Mouse (Mus musculus) megakaryocyte-erythroid progenitor cell, adult 5-6 weeks (primary cell): Measurements from ENCODE around the gene Slc25a16. TPM values are rescaled to one million over a fixed set of nuclear protein-coding genes. Genes with fewer than 3 reads are reported as not detected.

ENCODE experiments used
- ATAC-seq: replicated peaks from 2 replicates; pipeline ENCODE4 v1.8.0; 2016; ENCODE audit warnings: mild to moderate bottlenecking, inconsistent platforms; ENCODE audit not compliant: severe bottlenecking, poor library complexity, low FRiP score, low TSS enrichment
- total RNA-seq, 2 experiments: library from RNA; stranded (forward) in 1 of 2; stranded (reverse) in 1 of 2; fragments of 200-1000, 215-1000 nt in 1 of 2; fragments of >200 nt in 1 of 2; fragmentation: Nextera tagmentation in 1 of 2; gene quantifications; 2 replicates each; pipeline ENCODE4 v1.2.3; 2014 to 2017

Slc25a16 gene
- total RNA-seq, 2 experiments from 2014 or later, result 20.4 to 25.7 TPM

GRCm38 (mm10) chr10:62984495-62984894 lies 64.1 kb downstream of the Slc25a16 start:
- no peak for ATAC-seq

- peak; percentile 58 for ATAC-seq
Observed at GRCm38 (mm10) chr10:62987341-62987740, 66.9 kb downstream of the Slc25a16 start.

GRCm38 (mm10) chr10:62990636-62991035 lies 70.2 kb downstream of the Slc25a16 start:
- ATAC-seq, result no peak

GRCm38 (mm10) chr10:62993991-62994390 lies 73.6 kb downstream of the Slc25a16 start:
- ATAC-seq, result no peak

Other genes starting within 250 kb of the Slc25a16 start
- not detected in 2 replicates for gene Stox1, start 194.5 kb upstream of the Slc25a16 start, total RNA-seq (2014; fragmentation: Nextera tagmentation)
- not detected in 2 replicates for gene Stox1, start 194.5 kb upstream of the Slc25a16 start, total RNA-seq (2017)
- 139 and 161 TPM in 2 replicates for gene Ccar1, start 128.3 kb upstream of the Slc25a16 start, total RNA-seq (2014; fragmentation: Nextera tagmentation)
- 144 and 200 TPM in 2 replicates for gene Ccar1, start 128.3 kb upstream of the Slc25a16 start, total RNA-seq (2017)
- gene Tet1, start 11.6 kb upstream of the Slc25a16 start, total RNA-seq (2014; fragmentation: Nextera tagmentation), result 15.2 and 15.8 TPM in 2 replicates
- 5.0 and 11.6 TPM in 2 replicates for gene Tet1, start 11.6 kb upstream of the Slc25a16 start, total RNA-seq (2017)
- 61.7 and 63.1 TPM in 2 replicates for gene Dna2, start 26.4 kb downstream of the Slc25a16 start, total RNA-seq (2014; fragmentation: Nextera tagmentation)
- 41.9 and 42.8 TPM in 2 replicates for gene Dna2, start 26.4 kb downstream of the Slc25a16 start, total RNA-seq (2017)
- 4.3 and 15.9 TPM in 2 replicates for gene Rufy2, start 59.6 kb downstream of the Slc25a16 start, total RNA-seq (2014; fragmentation: Nextera tagmentation)
- gene Rufy2, start 59.6 kb downstream of the Slc25a16 start, total RNA-seq (2017), result 1.8 and 3.1 TPM in 2 replicates
- gene Hnrnph3, start 103.6 kb downstream of the Slc25a16 start, total RNA-seq (2014; fragmentation: Nextera tagmentation), result 85.2 and 100 TPM in 2 replicates
- gene Hnrnph3, start 103.6 kb downstream of the Slc25a16 start, total RNA-seq (2017), result 49.2 and 56.4 TPM in 2 replicates
- 0.42 and 0.92 TPM in 2 replicates for gene Pbld2, start 103.7 kb downstream of the Slc25a16 start, total RNA-seq (2014; fragmentation: Nextera tagmentation)
- 0.08 and 0.52 TPM in 2 replicates for gene Pbld2, start 103.7 kb downstream of the Slc25a16 start, total RNA-seq (2017)
- gene Pbld1, start 139.5 kb downstream of the Slc25a16 start, total RNA-seq (2014; fragmentation: Nextera tagmentation), result 0.28 TPM in 1 of 2 replicates, not detected in the other
- 0.61 TPM in 1 of 2 replicates, not detected in the other for gene Pbld1, start 139.5 kb downstream of the Slc25a16 start, total RNA-seq (2017)
- gene Atoh7, start 179.0 kb downstream of the Slc25a16 start, total RNA-seq (2014; fragmentation: Nextera tagmentation), result not detected in 2 replicates
- gene Atoh7, start 179.0 kb downstream of the Slc25a16 start, total RNA-seq (2017), result not detected in 2 replicates